Comparison of ENCODE assay signal across 10 mouse cellular contexts in genomic region chr8:105445296-105446126, GRCm38 (mm10). TPM values are rescaled to one million over a fixed set of nuclear protein-coding genes. Genes with fewer than 3 reads are reported as not detected.
DNase-seq lines count a peak whose midpoint lies in the region; ATAC-seq and TF ChIP-seq lines count a peak whose summit lies in the region.
"Had no signal": no experiment of that assay in that cellular context is flagged by ENCODE, and none has a peak within 500 bp of the region (broad histone marks: within the 10 kb centered on the region; RNA-seq: fewer than 3 reads in every experiment).

No protein-coding gene starts in this region.

- dilution Hi-C loops in CH12.LX (cut with MboI; ENCODE audit: extremely low pct_ligation_motif_present, extremely low pct_unique_long_range_greater_than_20kb, low sequenced_read_pairs): no loop called here

- H3K4me1 ChIP-seq in heart, adult 2 months (ENCODE audit: control insufficient read depth, insufficient read depth, low read length): no peaks in the 10 kb centered on the region
- H3K4me1 ChIP-seq in CH12.LX (ENCODE audit: control insufficient read depth in 1 of 2, insufficient read depth in 2 of 2): peaks cover 2 to 13% of the 10 kb centered on the region in 2 experiments; a peak in 3 of 4 replicates
- H3K4me1 ChIP-seq in forebrain, embryonic 11.5 days (replicated peaks; ENCODE audit: control insufficient read depth, insufficient read depth, low read length): no peaks in the 10 kb centered on the region; the same call in 1 of the 2 replicates
- H3K4me1 ChIP-seq in liver, embryonic 16.5 days (ENCODE audit: control insufficient read depth, low read depth, low read length): peaks cover 35% of the 10 kb centered on the region

- H3K9me3 ChIP-seq in CH12.LX (replicated peaks; ENCODE audit: low read length): no peaks in the 10 kb centered on the region
- H3K9me3 ChIP-seq in forebrain, embryonic 11.5 days (ENCODE audit: control insufficient read depth, low read length): no peaks in the 10 kb centered on the region
- no peaks in the 10 kb centered on the region for H3K9me3 ChIP-seq in liver, embryonic 16.5 days (replicated peaks; ENCODE audit: control insufficient read depth, low read length)

- intact Hi-C loops in heart, adult 2 months (cut with DNase I): no loop called here
- intact Hi-C loops in heart, postnatal 36 days (cut with DNase I): no loop called here

- TF ChIP-seq RAD21 in CH12.LX (IDR thresholded peaks at IDR 0.05; ENCODE audit: low read depth, low read length): no peak

- H3K4me3 ChIP-seq in heart, adult 2 months: no peak overlapping the region
- peak overlapping the region; percentile 7 to 26 (median 22) for H3K4me3 ChIP-seq in CH12.LX (replicated peaks in 1 of 3; ENCODE audit: low read depth in 2 of 3, low read length in 2 of 3, poor library complexity in 1 of 3)
- H3K4me3 ChIP-seq in forebrain, embryonic 11.5 days (ENCODE audit: low read depth, low read length): no peak overlapping the region
- H3K4me3 ChIP-seq in liver, embryonic 16.5 days (ENCODE audit: low read depth, low read length): no peak overlapping the region

- peak overlapping the region; percentile 89 for H3K4me2 ChIP-seq in CH12.LX (ENCODE audit: insufficient read depth, low read depth, poor library complexity, severe bottlenecking)
- peak overlapping the region; percentile 28; the same call in 1 of the 2 replicates for H3K4me2 ChIP-seq in forebrain, embryonic 11.5 days (ENCODE audit: low read depth, low read length, severe bottlenecking)
- no peak overlapping the region for H3K4me2 ChIP-seq in liver, embryonic 16.5 days (ENCODE audit: low read depth, low read length)

- H3K9ac ChIP-seq in heart, adult 2 months (ENCODE audit: low read depth, low read length): no peak overlapping the region
- peak overlapping the region; percentile 39; the same call in 1 of the 2 replicates for H3K9ac ChIP-seq in CH12.LX (ENCODE audit: insufficient read depth, low read depth)
- no peak overlapping the region for H3K9ac ChIP-seq in forebrain, embryonic 11.5 days (ENCODE audit: low read length)
- H3K9ac ChIP-seq in liver, embryonic 16.5 days (ENCODE audit: low read depth, low read length): no peak overlapping the region

- TF ChIP-seq CTCF in heart, adult 2 months (IDR thresholded peaks at IDR 0.05): no peak
- no peak for TF ChIP-seq CTCF in CH12.LX (conservative IDR thresholded peaks at IDR 0.05 in 1 of 2, IDR thresholded peaks at IDR 0.05 in 1 of 2; ENCODE audit: low read depth in 2 of 2, low read length in 2 of 2)

- H3K79me2 ChIP-seq in heart, adult 2 months (replicated peaks; ENCODE audit: control insufficient read depth, insufficient read depth, low read length): no peaks in the 10 kb centered on the region
- H3K79me2 ChIP-seq in CH12.LX (replicated peaks; ENCODE audit: control insufficient read depth, extremely low read depth, insufficient read depth, poor library complexity, severe bottlenecking): no peaks in the 10 kb centered on the region

- no peak for TF ChIP-seq EP300 in heart, adult 2 months (IDR thresholded peaks at IDR 0.05; ENCODE audit: insufficient read depth, low read depth, low read length)
- TF ChIP-seq EP300 in CH12.LX (IDR thresholded peaks at IDR 0.05; ENCODE audit: low read length): no peak

- H3K27ac ChIP-seq in heart, adult 2 months: peak overlapping the region; percentile 57; the same call in 1 of the 2 replicates
- no peak overlapping the region for H3K27ac ChIP-seq in CH12.LX (ENCODE audit: insufficient read depth, low read depth)
- peak overlapping the region; percentile 74 for H3K27ac ChIP-seq in forebrain, embryonic 11.5 days (ENCODE audit: low read depth, low read length)
- H3K27ac ChIP-seq in liver, embryonic 16.5 days (ENCODE audit: low read length): peak overlapping the region; percentile 3; the same call in 1 of the 2 replicates

- H3K36me3 ChIP-seq in heart, adult 2 months (ENCODE audit: control insufficient read depth, insufficient read depth, low read length): no peaks in the 10 kb centered on the region
- no peaks in the 10 kb centered on the region for H3K36me3 ChIP-seq in CH12.LX (replicated peaks in 1 of 2; ENCODE audit: control insufficient read depth in 1 of 2, insufficient read depth in 1 of 2, low read length in 1 of 2)
- no peaks in the 10 kb centered on the region for H3K36me3 ChIP-seq in forebrain, embryonic 11.5 days (ENCODE audit: control insufficient read depth, insufficient read depth, low read length)
- no peaks in the 10 kb centered on the region for H3K36me3 ChIP-seq in liver, embryonic 16.5 days (ENCODE audit: control insufficient read depth, insufficient read depth)

- peak; percentile 90 for ATAC-seq in forebrain, embryonic 11.5 days (replicated peaks; ENCODE audit: low FRiP score)
- ATAC-seq in liver, embryonic 16.5 days (ENCODE audit: low read depth): no peak
- no peak for ATAC-seq in erythroblast, adult 5-6 weeks (replicated peaks; ENCODE audit: low FRiP score, poor library complexity, severe bottlenecking)

- H3K27me3 ChIP-seq in heart, adult 2 months (ENCODE audit: control insufficient read depth, insufficient read depth, low read length): no peaks in the 10 kb centered on the region
- peaks cover 32% of the 10 kb centered on the region for H3K27me3 ChIP-seq in CH12.LX (replicated peaks)
- no peaks in the 10 kb centered on the region for H3K27me3 ChIP-seq in forebrain, embryonic 11.5 days (ENCODE audit: control insufficient read depth, insufficient read depth, low read length)
- no peaks in the 10 kb centered on the region for H3K27me3 ChIP-seq in liver, embryonic 16.5 days (ENCODE audit: control insufficient read depth, insufficient read depth, low read depth, low read length)

- no peak for TF ChIP-seq POLR2A in heart, adult 2 months (IDR thresholded peaks at IDR 0.05; ENCODE audit: insufficient read depth, low read depth, low read length)
- TF ChIP-seq POLR2A in CH12.LX (IDR thresholded peaks at IDR 0.05; ENCODE audit: low read depth, low read length): no peak

- DNase-seq in heart, adult 2 months: peak in 1 of 2 experiments; percentile 35
- DNase-seq in heart, postnatal 36 days: no peak
- peak; percentile 17 for DNase-seq in CH12.LX (ENCODE audit: extremely low read depth)
- peak; percentile 63 for DNase-seq in forebrain, embryonic 11.5 days (ENCODE audit: low spot score)
- no peak for DNase-seq in urinary bladder, postnatal 14 days (ENCODE audit: low spot score)
- DNase-seq in spleen, adult 12 weeks (ENCODE audit: low spot score): no peak

- WGBS in heart, adult 2 months: 44% methylated on average over 11 of the region's 11 CpGs
- 32% methylated on average over 11 of the region's 11 CpGs for WGBS in forebrain, embryonic 11.5 days
- 35% methylated on average over 11 of the region's 11 CpGs for WGBS in liver, embryonic 16.5 days (ENCODE audit: insufficient replicate concordance)

- in situ Hi-C loops in CH12.LX (cut with MboI; ENCODE audit: low pct_ligation_motif_present, low pct_unique_long_range_greater_than_20kb, low sequenced_read_pairs): no loop called here

TF ChIP-seq in CH12.LX, 34 proteins besides CTCF, POLR2A, EP300 and RAD21 (continues in another document):
- no peak for TF ChIP-seq POLR2AphosphoS2 (IDR thresholded peaks at IDR 0.05; ENCODE audit: low read depth, low read length)
- TF ChIP-seq USF1 (IDR thresholded peaks at IDR 0.05; ENCODE audit: low read depth, low read length): no peak

RNA-seq across cellular contexts. Expression of gene Tppp3, which starts 25.8 kb away (rescaled TPM):
- 10 to 100 TPM; 35.0 to 48.8 TPM for total RNA-seq in heart, adult 2 months (2021)
- polyA plus RNA-seq in heart, adult 2 months (2012; rRNA removed): 73.7 and 89.2 TPM in 2 replicates
- 10 to 100 TPM; 43.3 to 45.7 TPM for total RNA-seq in heart, postnatal 36 days (2021)
- total RNA-seq in CH12.LX (2012; rRNA removed): 0.25 TPM in 2 replicates
- not detected in 2 replicates for total RNA-seq in CH12.LX (2014; rRNA removed)
- polyA plus RNA-seq in CH12.LX (2012; ENCODE audit: insufficient read length, low read depth): 0.39 and 0.49 TPM in 2 replicates
- 36.1 and 37.7 TPM in 2 replicates for polyA plus RNA-seq in forebrain, embryonic 11.5 days (2014; fragmentation: Nextera tagmentation; extraction: Ambion mirVana)
- polyA plus RNA-seq in liver, embryonic 16.5 days (2015; fragmentation: Nextera tagmentation; extraction: Ambion mirVana): 2.8 and 5.9 TPM in 2 replicates
- not detected in 2 replicates for total RNA-seq in erythroblast, adult 5-6 weeks (2015; ENCODE audit: low replicate concordance)
- not detected in 2 replicates for total RNA-seq in erythroblast, adult 5-6 weeks (2017; ENCODE audit: low replicate concordance)
- total RNA-seq: common myeloid progenitor, adult 5-6 weeks had no signal

RNA-seq across cellular contexts. Expression of gene Lrrc36, which starts 32.1 kb away (rescaled TPM):
- under 1 TPM; 0.45 to 0.47 TPM for total RNA-seq in heart, adult 2 months (2021)
- 0.67 and 0.94 TPM in 2 replicates for polyA plus RNA-seq in heart, adult 2 months (2012; rRNA removed)
- total RNA-seq in heart, postnatal 36 days (2021): under 1 TPM; 0.41 to 0.56 TPM
- total RNA-seq in CH12.LX (2012; rRNA removed) (0.34 and 0.38 TPM in 2 replicates), CH12.LX (2014; rRNA removed) (0.26 TPM in 1 of 2 replicates, not detected in the other)
- 0.19 TPM in 2 replicates for polyA plus RNA-seq in CH12.LX (2012; ENCODE audit: insufficient read length, low read depth)
- polyA plus RNA-seq in forebrain, embryonic 11.5 days (2014; fragmentation: Nextera tagmentation; extraction: Ambion mirVana): 1.2 and 1.4 TPM in 2 replicates
- 0.09 TPM in 1 of 2 replicates, not detected in the other for polyA plus RNA-seq in liver, embryonic 16.5 days (2015; fragmentation: Nextera tagmentation; extraction: Ambion mirVana)
- 0.96 TPM in 1 of 2 replicates, not detected in the other for total RNA-seq in erythroblast, adult 5-6 weeks (2015; ENCODE audit: low replicate concordance)
- total RNA-seq in erythroblast, adult 5-6 weeks (2017; ENCODE audit: low replicate concordance): 0.56 and 0.85 TPM in 2 replicates

RNA-seq across cellular contexts. Expression of gene Kctd19, which starts 32.2 kb away (rescaled TPM):
- total RNA-seq in heart, adult 2 months (2021): under 1 TPM; 0.13 to 0.25 TPM
- 0.08 and 0.15 TPM in 2 replicates for polyA plus RNA-seq in heart, adult 2 months (2012; rRNA removed)
- under 1 TPM; 0.24 to 0.53 TPM for total RNA-seq in heart, postnatal 36 days (2021)
- total RNA-seq in CH12.LX (2012; rRNA removed) (0.08 TPM in 1 of 2 replicates, not detected in the other), CH12.LX (2014; rRNA removed) (not detected in 2 replicates)
- polyA plus RNA-seq in CH12.LX (2012; ENCODE audit: insufficient read length, low read depth): 0.22 TPM in 1 of 2 replicates, not detected in the other
- not detected in 2 replicates for polyA plus RNA-seq in forebrain, embryonic 11.5 days (2014; fragmentation: Nextera tagmentation; extraction: Ambion mirVana)
- polyA plus RNA-seq in liver, embryonic 16.5 days (2015; fragmentation: Nextera tagmentation; extraction: Ambion mirVana): not detected in 2 replicates
- total RNA-seq in erythroblast, adult 5-6 weeks (2015; ENCODE audit: low replicate concordance): not detected in 2 replicates
- total RNA-seq in erythroblast, adult 5-6 weeks (2017; ENCODE audit: low replicate concordance): not detected in 2 replicates
- total RNA-seq: common myeloid progenitor, adult 5-6 weeks had no signal
- polyA plus RNA-seq: intestine, embryonic 14.5 days had no signal

RNA-seq across cellular contexts. Expression of gene Zdhhc1, which starts 51.2 kb away (rescaled TPM):
- total RNA-seq in heart, adult 2 months (2021): 10 to 100 TPM; 13.0 to 13.3 TPM
- 37.5 and 40.5 TPM in 2 replicates for polyA plus RNA-seq in heart, adult 2 months (2012; rRNA removed)
- total RNA-seq in heart, postnatal 36 days (2021): 10 to 100 TPM; 14.5 to 14.9 TPM
- 2.1 and 2.6 TPM in 2 replicates for total RNA-seq in CH12.LX (2012; rRNA removed)
- 0.86 and 1.6 TPM in 2 replicates for total RNA-seq in CH12.LX (2014; rRNA removed)
- 2.6 and 3.6 TPM in 2 replicates for polyA plus RNA-seq in CH12.LX (2012; ENCODE audit: insufficient read length, low read depth)
- 20.2 and 24.6 TPM in 2 replicates for polyA plus RNA-seq in forebrain, embryonic 11.5 days (2014; fragmentation: Nextera tagmentation; extraction: Ambion mirVana)
- 1.6 and 2.2 TPM in 2 replicates for polyA plus RNA-seq in liver, embryonic 16.5 days (2015; fragmentation: Nextera tagmentation; extraction: Ambion mirVana)
- not detected in 2 replicates for total RNA-seq in erythroblast, adult 5-6 weeks (2015; ENCODE audit: low replicate concordance)
- total RNA-seq in erythroblast, adult 5-6 weeks (2017; ENCODE audit: low replicate concordance): 0.17 and 0.42 TPM in 2 replicates

Comparison
In these comparisons a context has a peak if more than half of its experiments do, and no peak if none do; other contexts are left out.
1. DNase-seq: peak in CH12.LX (single experiment) and forebrain, embryonic 11.5 days (single experiment); none in heart, postnatal 36 days (0 of 2), urinary bladder, postnatal 14 days (single experiment) and spleen, adult 12 weeks (single experiment).
2. H3K4me3 ChIP-seq: peak in CH12.LX (3 of 3); none in heart, adult 2 months (single experiment), forebrain, embryonic 11.5 days (single experiment) and liver, embryonic 16.5 days (single experiment).
3. RNA of gene Tppp3, which starts 25.8 kb away (total RNA-seq): 35.0 to 48.8 TPM in heart, adult 2 months and 43.3 to 45.7 TPM in heart, postnatal 36 days; 0.25 TPM in CH12.LX and not detected in erythroblast, adult 5-6 weeks; every median in the first group is over 10 times any median in the second.